Mouse (Mus musculus): Measurements from ENCODE around the gene Smpd2. TPM values are rescaled to one million over a fixed set of nuclear protein-coding genes. Genes with fewer than 3 reads are reported as not detected.

Gene Smpd2
- polyA plus RNA-seq, 1 experiment from 2014 or later, result 35.0 TPM

GRCm38 (mm10) chr10:41472962-41473481, 17.1 kb downstream of the Smpd2 start:
- 78% methylated on average over 5 of the region's 5 CpGs for WGBS
- peaks cover 10% of the 10 kb centered on the region; the same call in 1 of the 2 replicates for H3K36me3 ChIP-seq
- no peak overlapping the region for H3K4me2 ChIP-seq (replicated peaks)
- no peak overlapping the region for H3K4me3 ChIP-seq (replicated peaks)
- no peaks in the 10 kb centered on the region for H3K9me3 ChIP-seq
- H3K4me1 ChIP-seq (replicated peaks), result peaks cover 24% of the 10 kb centered on the region
- H3K27ac ChIP-seq, result no peak overlapping the region
- no peak overlapping the region for H3K9ac ChIP-seq (replicated peaks)
- no peak for ATAC-seq
- no peaks in the 10 kb centered on the region for H3K27me3 ChIP-seq

GRCm38 (mm10) chr10:41472534-41472933, 17.6 kb downstream of the Smpd2 start:
- Histone ChIP-seq H3K4me3 (replicated peaks) (no peak overlapping the region), H3K9ac (replicated peaks) (no peak overlapping the region), H3K27me3 (no peaks in the 10 kb centered on the region), H3K36me3 (peaks cover 12% of the 10 kb centered on the region; the same call in 1 of the 2 replicates), H3K4me1 (replicated peaks) (peaks cover 19% of the 10 kb centered on the region), H3K4me2 (replicated peaks) (no peak overlapping the region), H3K9me3 (no peaks in the 10 kb centered on the region), H3K27ac (no peak overlapping the region)
- no peak for ATAC-seq

GRCm38 (mm10) chr10:41470693-41471092, 19.5 kb downstream of the Smpd2 start:
- H3K4me1 ChIP-seq (replicated peaks), result peaks cover under 1% of the 10 kb centered on the region
- H3K36me3 ChIP-seq, result peaks cover 29% of the 10 kb centered on the region
- no peak overlapping the region for H3K9ac ChIP-seq (replicated peaks)
- no peak overlapping the region for H3K4me3 ChIP-seq (replicated peaks)
- no peak for ATAC-seq
- no peaks in the 10 kb centered on the region for H3K27me3 ChIP-seq
- no peaks in the 10 kb centered on the region for H3K9me3 ChIP-seq
- no peak overlapping the region for H3K27ac ChIP-seq
- 88% methylated on average over 3 of the region's 3 CpGs for WGBS
- H3K4me2 ChIP-seq (replicated peaks), result no peak overlapping the region

- 30% methylated on average over 6 of the region's 6 CpGs for WGBS
- no peak for ATAC-seq
Observed at GRCm38 (mm10) chr10:41467325-41467724, 22.8 kb downstream of the Smpd2 start.

GRCm38 (mm10) chr10:41464401-41464955, 25.7 kb downstream of the Smpd2 start:
- Histone ChIP-seq H3K9ac (replicated peaks) (no peak overlapping the region), H3K27me3 (no peaks in the 10 kb centered on the region), H3K4me2 (replicated peaks) (no peak overlapping the region), H3K27ac (0 out of 2 replicates have a peak overlapping the region, but pooled peaks have one; percentile 5), H3K4me3 (replicated peaks) (no peak overlapping the region), H3K4me1 (replicated peaks) (0 out of 2 replicates have a peak, but pooled peaks cover 3% of the 10 kb centered on the region), H3K36me3 (peaks cover 64% of the 10 kb centered on the region), H3K9me3 (no peaks in the 10 kb centered on the region)
- ATAC-seq, result 0 out of 2 replicates have a peak, but pooled peaks have one; percentile 30
- WGBS, result 39% methylated on average over 15 of the region's 15 CpGs

More at GRCm38 (mm10) chr10:41467325-41467724, 22.8 kb downstream of the Smpd2 start:
- Histone ChIP-seq H3K4me2 (replicated peaks) (no peak overlapping the region), H3K27me3 (no peaks in the 10 kb centered on the region), H3K9ac (replicated peaks) (no peak overlapping the region), H3K4me3 (replicated peaks) (no peak overlapping the region), H3K9me3 (no peaks in the 10 kb centered on the region), H3K36me3 (peaks cover 48% of the 10 kb centered on the region), H3K27ac (no peak overlapping the region), H3K4me1 (replicated peaks) (no peaks in the 10 kb centered on the region)

GRCm38 (mm10) chr10:41461057-41461722, 29.0 kb downstream of the Smpd2 start:
- H3K4me2 ChIP-seq (replicated peaks), result no peak overlapping the region
- no peaks in the 10 kb centered on the region for H3K9me3 ChIP-seq
- no peak overlapping the region for H3K9ac ChIP-seq (replicated peaks)
- no peak overlapping the region for H3K4me3 ChIP-seq (replicated peaks)
- WGBS, result 94% methylated on average over 3 of the region's 3 CpGs
- H3K4me1 ChIP-seq (replicated peaks), result 0 out of 2 replicates have a peak, but pooled peaks cover 3% of the 10 kb centered on the region
- H3K36me3 ChIP-seq, result peaks cover 67% of the 10 kb centered on the region
- ATAC-seq, result no peak
- no peaks in the 10 kb centered on the region for H3K27me3 ChIP-seq
- no peak overlapping the region for H3K27ac ChIP-seq

GRCm38 (mm10) chr10:41460501-41460900, 29.7 kb downstream of the Smpd2 start:
- H3K36me3 ChIP-seq, result peaks cover 67% of the 10 kb centered on the region

GRCm38 (mm10) chr10:41459990-41460389, 30.2 kb downstream of the Smpd2 start:
- H3K4me1 ChIP-seq (replicated peaks), result 0 out of 2 replicates have a peak, but pooled peaks cover 3% of the 10 kb centered on the region
- H3K27me3 ChIP-seq, result no peaks in the 10 kb centered on the region
- peaks cover 70% of the 10 kb centered on the region for H3K36me3 ChIP-seq
- no peak for ATAC-seq
- H3K9ac ChIP-seq (replicated peaks), result 0 out of 2 replicates have a peak overlapping the region, but pooled peaks have one; percentile 12
- no peak overlapping the region for H3K4me2 ChIP-seq (replicated peaks)
- no peak overlapping the region for H3K4me3 ChIP-seq (replicated peaks)
- H3K9me3 ChIP-seq, result no peaks in the 10 kb centered on the region
- no peak overlapping the region for H3K27ac ChIP-seq
- WGBS, result 81% methylated on average over 4 of the region's 4 CpGs

More at GRCm38 (mm10) chr10:41460501-41460900, 29.7 kb downstream of the Smpd2 start:
- Histone ChIP-seq H3K4me3 (replicated peaks) (no peak overlapping the region), H3K4me2 (replicated peaks) (no peak overlapping the region), H3K27me3 (no peaks in the 10 kb centered on the region), H3K9me3 (no peaks in the 10 kb centered on the region), H3K9ac (replicated peaks) (0 out of 2 replicates have a peak overlapping the region, but pooled peaks have one; percentile 12), H3K4me1 (replicated peaks) (0 out of 2 replicates have a peak, but pooled peaks cover 3% of the 10 kb centered on the region), H3K27ac (no peak overlapping the region)
- 44% methylated on average over 2 of the region's 2 CpGs for WGBS
- no peak for ATAC-seq

GRCm38 (mm10) chr10:41452791-41453190, 37.4 kb downstream of the Smpd2 start:
- Histone ChIP-seq H3K4me3 (replicated peaks) (no peak overlapping the region), H3K9ac (replicated peaks) (no peak overlapping the region), H3K36me3 (peaks cover 51% of the 10 kb centered on the region), H3K4me1 (replicated peaks) (peaks cover 42% of the 10 kb centered on the region), H3K27me3 (no peaks in the 10 kb centered on the region), H3K9me3 (no peaks in the 10 kb centered on the region), H3K4me2 (replicated peaks) (no peak overlapping the region), H3K27ac (no peak overlapping the region)
- WGBS, result 95% methylated on average over 3 of the region's 3 CpGs
- no peak for ATAC-seq

- H3K27ac ChIP-seq, result no peak overlapping the region
- H3K9me3 ChIP-seq, result no peaks in the 10 kb centered on the region
- H3K4me3 ChIP-seq (replicated peaks), result no peak overlapping the region
- H3K4me1 ChIP-seq (replicated peaks), result peaks cover 42% of the 10 kb centered on the region
- no peak for ATAC-seq
- WGBS, result 94% methylated on average over 9 of the region's 9 CpGs
- peaks cover 44% of the 10 kb centered on the region for H3K36me3 ChIP-seq
- peak overlapping the region; percentile 69; the same call in 1 of the 2 replicates for H3K4me2 ChIP-seq (replicated peaks)
- no peaks in the 10 kb centered on the region for H3K27me3 ChIP-seq
- H3K9ac ChIP-seq (replicated peaks), result no peak overlapping the region; the same call in 1 of the 2 replicates
Observed at GRCm38 (mm10) chr10:41451656-41452055, 38.5 kb downstream of the Smpd2 start.

- 0 out of 2 replicates have a peak overlapping the region, but pooled peaks have one; percentile 58 for H3K27ac ChIP-seq
- WGBS, result 57% methylated on average over 18 of the region's 18 CpGs
- H3K9me3 ChIP-seq, result no peaks in the 10 kb centered on the region
- peak overlapping the region; percentile 85 for H3K9ac ChIP-seq (replicated peaks)
- peak overlapping the region; percentile 88 for H3K4me3 ChIP-seq (replicated peaks)
- no peaks in the 10 kb centered on the region for H3K27me3 ChIP-seq
- peaks cover 42% of the 10 kb centered on the region for H3K4me1 ChIP-seq (replicated peaks)
- H3K36me3 ChIP-seq, result peaks cover 37% of the 10 kb centered on the region
- ATAC-seq, result no peak
- peak overlapping the region; percentile 69 for H3K4me2 ChIP-seq (replicated peaks)
Observed at GRCm38 (mm10) chr10:41450780-41451522, 39.2 kb downstream of the Smpd2 start.

Data from midbrain, embryonic 13.5 days (tissue).